8 mouse cellular contexts compared by ENCODE assay signal in genomic region chr12:15813133-15813818, GRCm38 (mm10). TPM values are rescaled to one million over a fixed set of nuclear protein-coding genes. Genes with fewer than 3 reads are reported as not detected.
DNase-seq lines count a peak whose midpoint lies in the region; ATAC-seq lines count a peak whose summit lies in the region.

No protein-coding gene starts in this region.

- H3K4me3 ChIP-seq in forebrain, embryonic 10.5 days = peak overlapping the region; percentile 80
- H3K4me3 ChIP-seq in hindbrain, embryonic 14.5 days (replicated peaks; ENCODE audit: low read length) = peak overlapping the region; percentile 98
- H3K4me3 ChIP-seq in limb, embryonic 10.5 days = peak overlapping the region; percentile 81
- peak overlapping the region; percentile 90 for H3K4me3 ChIP-seq in neural tube, embryonic 11.5 days (ENCODE audit: low read depth, low read length)

- peak overlapping the region; percentile 41; the same call in 1 of the 2 replicates for H3K27ac ChIP-seq in forebrain, embryonic 10.5 days
- H3K27ac ChIP-seq in hindbrain, embryonic 14.5 days = peak overlapping the region; percentile 98
- peak overlapping the region; percentile 42; the same call in 1 of the 2 replicates for H3K27ac ChIP-seq in limb, embryonic 10.5 days
- H3K27ac ChIP-seq in neural tube, embryonic 11.5 days (ENCODE audit: low read depth, low read length) = peak overlapping the region; percentile 91

- H3K4me2 ChIP-seq in hindbrain, embryonic 14.5 days (replicated peaks) = peak overlapping the region; percentile 90
- peak overlapping the region; percentile 68 for H3K4me2 ChIP-seq in neural tube, embryonic 11.5 days (ENCODE audit: low read depth)

- peaks cover 51% of the 10 kb centered on the region for H3K4me1 ChIP-seq in forebrain, embryonic 10.5 days
- peaks cover 35% of the 10 kb centered on the region for H3K4me1 ChIP-seq in hindbrain, embryonic 14.5 days (replicated peaks; ENCODE audit: control insufficient read depth, insufficient read depth, low read length)
- H3K4me1 ChIP-seq in limb, embryonic 10.5 days = peaks cover 33% of the 10 kb centered on the region
- H3K4me1 ChIP-seq in neural tube, embryonic 11.5 days (ENCODE audit: control insufficient read depth, insufficient read depth, low read length) = peaks cover 8% of the 10 kb centered on the region; the same call in 1 of the 2 replicates

- no peaks in the 10 kb centered on the region for H3K27me3 ChIP-seq in forebrain, embryonic 10.5 days (ENCODE audit: poor library complexity, severe bottlenecking)
- H3K27me3 ChIP-seq in hindbrain, embryonic 14.5 days (ENCODE audit: control insufficient read depth, insufficient read depth, low read length) = no peaks in the 10 kb centered on the region
- no peaks in the 10 kb centered on the region for H3K27me3 ChIP-seq in limb, embryonic 10.5 days (ENCODE audit: low read depth, poor library complexity, severe bottlenecking)
- H3K27me3 ChIP-seq in neural tube, embryonic 11.5 days (ENCODE audit: control insufficient read depth, insufficient read depth, low read length) = no peaks in the 10 kb centered on the region

- no peaks in the 10 kb centered on the region for H3K9me3 ChIP-seq in forebrain, embryonic 10.5 days
- no peaks in the 10 kb centered on the region for H3K9me3 ChIP-seq in hindbrain, embryonic 14.5 days (ENCODE audit: control insufficient read depth, low read length)
- H3K9me3 ChIP-seq in limb, embryonic 10.5 days (replicated peaks) = no peaks in the 10 kb centered on the region
- no peaks in the 10 kb centered on the region for H3K9me3 ChIP-seq in neural tube, embryonic 11.5 days (ENCODE audit: control insufficient read depth, low read length)

- peak; percentile 23 to 54 for DNase-seq in left cerebral cortex, adult 18-20 months (ENCODE audit: low spot score in 2 of 2)
- no peak for DNase-seq in left cerebral cortex, adult 11 months (ENCODE audit: low spot score)
- no peak for DNase-seq in forebrain, embryonic 10.5 days (ENCODE audit: extremely low spot score, low spot score)
- DNase-seq in hindbrain, embryonic 14.5 days (ENCODE audit: low spot score) = peak; percentile 73
- DNase-seq in limb, embryonic 10.5 days (ENCODE audit: low spot score) = no peak
- DNase-seq in neural tube, embryonic 11.5 days (ENCODE audit: low spot score) = peak; percentile 43
- DNase-seq in spleen, postnatal 14 days (ENCODE audit: low spot score in 2 of 2) = no peak
- DNase-seq in cerebellum, adult 9-10 months = no peak

- peak overlapping the region; percentile 100 for H3K9ac ChIP-seq in hindbrain, embryonic 14.5 days
- H3K9ac ChIP-seq in neural tube, embryonic 11.5 days (ENCODE audit: low read length) = peak overlapping the region; percentile 98

- WGBS in forebrain, embryonic 10.5 days = 31% methylated on average over 12 of the region's 12 CpGs
- 6% methylated on average over 12 of the region's 12 CpGs for WGBS in hindbrain, embryonic 14.5 days
- 26% methylated on average over 12 of the region's 12 CpGs for WGBS in limb, embryonic 10.5 days
- WGBS in neural tube, embryonic 11.5 days = 7% methylated on average over 12 of the region's 12 CpGs

- no peak for ATAC-seq in hindbrain, embryonic 14.5 days (ENCODE audit: low FRiP score)
- no peak for ATAC-seq in neural tube, embryonic 11.5 days (ENCODE audit: insufficient read depth, low FRiP score, low TSS enrichment)

- H3K36me3 ChIP-seq in forebrain, embryonic 10.5 days (replicated peaks) = peaks cover 20% of the 10 kb centered on the region
- peaks cover 12% of the 10 kb centered on the region for H3K36me3 ChIP-seq in hindbrain, embryonic 14.5 days (replicated peaks; ENCODE audit: control insufficient read depth, insufficient read depth)
- peaks cover 16% of the 10 kb centered on the region for H3K36me3 ChIP-seq in limb, embryonic 10.5 days
- H3K36me3 ChIP-seq in neural tube, embryonic 11.5 days (ENCODE audit: control insufficient read depth, insufficient read depth, low read length) = peaks cover 2% of the 10 kb centered on the region; the same call in 1 of the 2 replicates

RNA-seq across cellular contexts. Expression of gene Trib2, which starts 3.4 kb away (rescaled TPM):
- 10 to 100 TPM; 50.1 to 52.9 TPM for total RNA-seq in left cerebral cortex, adult 18-20 months (2021)
- 29.4 and 33.6 TPM in 2 replicates for polyA plus RNA-seq in forebrain, embryonic 10.5 days (2016; fragmentation: Nextera tagmentation; extraction: Ambion mirVana)
- 150 and 174 TPM in 2 replicates for polyA plus RNA-seq in hindbrain, embryonic 14.5 days (2014; fragmentation: Nextera tagmentation; extraction: Ambion mirVana)
- 20.8 and 32.7 TPM in 2 replicates for polyA plus RNA-seq in limb, embryonic 10.5 days (2016; fragmentation: Nextera tagmentation; extraction: Ambion mirVana)
- 79.8 and 80.4 TPM in 2 replicates for polyA plus RNA-seq in neural tube, embryonic 11.5 days (2014; fragmentation: Nextera tagmentation; extraction: Ambion mirVana)

Comparison
In these comparisons a context has a peak if more than half of its experiments do, and no peak if none do; other contexts are left out.
1. DNase-seq: peak in left cerebral cortex, adult 18-20 months (2 of 2), hindbrain, embryonic 14.5 days (single experiment) and neural tube, embryonic 11.5 days (single experiment); none in left cerebral cortex, adult 11 months (single experiment), forebrain, embryonic 10.5 days (single experiment), limb, embryonic 10.5 days (single experiment), spleen, postnatal 14 days (0 of 2) and cerebellum, adult 9-10 months (single experiment).
2. H3K27ac ChIP-seq: peak in every context shown above with its lines; median percentile 98 in hindbrain, embryonic 14.5 days; 91 in neural tube, embryonic 11.5 days; 42 in limb, embryonic 10.5 days; 41 in forebrain, embryonic 10.5 days.
3. Peak in every context shown above with its lines, with median percentiles within 50 percentile points of each other: H3K4me3 ChIP-seq.